ENCODE assay signal across 33 mouse cellular contexts in genomic region chr3:53454984-53455383, GRCm38 (mm10). TPM values are rescaled to one million over a fixed set of nuclear protein-coding genes. Genes with fewer than 3 reads are reported as not detected.
A peak's percentile ranks its signal among the peaks of the same experiment; 100 is the strongest.
DNase-seq lines count a peak whose midpoint lies in the region; ATAC-seq and TF ChIP-seq lines count a peak whose summit lies in the region.
"Had no signal": no experiment of that assay in that cellular context is flagged by ENCODE, and none has a peak within 500 bp of the region (broad histone marks: within the 10 kb centered on the region; RNA-seq: fewer than 3 reads in every experiment).

No protein-coding gene starts in this region.

- H3K36me3 ChIP-seq in intestine, postnatal 0 days (ENCODE audit: control insufficient read depth, insufficient read depth), result peaks cover 73% of the 10 kb centered on the region
- peaks cover 45% of the 10 kb centered on the region for H3K36me3 ChIP-seq in hindbrain, embryonic 16.5 days (ENCODE audit: control insufficient read depth, insufficient read depth, low read length)

- no peak overlapping the region for H3K4me2 ChIP-seq in intestine, postnatal 0 days (replicated peaks; ENCODE audit: low read depth)
- H3K4me2 ChIP-seq in hindbrain, embryonic 16.5 days (ENCODE audit: low read length), result no peak overlapping the region
- H3K4me2 ChIP-seq: embryonic facial prominence, embryonic 15.5 days; forebrain, embryonic 12.5 days; heart, embryonic 12.5 days; hindbrain, embryonic 13.5 days; limb, embryonic 15.5 days; lung, embryonic 14.5 days; midbrain, embryonic 13.5 days had no signal

- peak; percentile 28 for DNase-seq in lung, postnatal 36 days
- no peak for DNase-seq in lung, postnatal 10 days
- DNase-seq in R1 (ENCODE audit: low read depth, low spot score), result peak; percentile 93
- no peak for DNase-seq in right cerebral cortex, postnatal 4 days
- no peak for DNase-seq in frontal cortex, postnatal 25 days (ENCODE audit: low spot score in 2 of 2)
- DNase-seq: adrenal gland, adult 2 months; B cell, adult 2 months; cerebellum, adult 8-10 months; cerebellum, postnatal 25 days; forebrain, postnatal 0 days; gastrocnemius, postnatal 10 days; heart, adult 18-20 months; heart, postnatal 4 days; kidney, adult 8-10 months; kidney, postnatal 10 days; layer of hippocampus, adult 9-11 months; lung, embryonic 14.5 days; spleen, adult 18-20 months had no signal

- peak overlapping the region; percentile 79 for H3K27ac ChIP-seq in intestine, postnatal 0 days (ENCODE audit: low read depth, low read length)
- no peak overlapping the region for H3K27ac ChIP-seq in hindbrain, embryonic 16.5 days (ENCODE audit: low read depth, low read length)
- H3K27ac ChIP-seq: embryonic facial prominence, embryonic 10.5 days; embryonic facial prominence, embryonic 15.5 days; forebrain, embryonic 12.5 days; hindbrain, embryonic 13.5 days; limb, embryonic 10.5 days; limb, embryonic 15.5 days; liver, embryonic 14.5 days; macrophage; midbrain, embryonic 13.5 days had no signal

- peak; percentile 76 for ATAC-seq in intestine, postnatal 0 days
- no peak for ATAC-seq in hindbrain, embryonic 16.5 days
- ATAC-seq: activated CD4-positive, CD25-positive, alpha-beta regulatory T cell, adult 4 months; forebrain, postnatal 0 days; midbrain, embryonic 13.5 days had no signal

- H3K27me3 ChIP-seq in intestine, postnatal 0 days (replicated peaks; ENCODE audit: control insufficient read depth, insufficient read depth, low read length), result no peaks in the 10 kb centered on the region
- H3K27me3 ChIP-seq in hindbrain, embryonic 16.5 days (replicated peaks; ENCODE audit: control insufficient read depth, insufficient read depth, low read length), result no peaks in the 10 kb centered on the region
- H3K27me3 ChIP-seq: embryonic facial prominence, embryonic 15.5 days; forebrain, embryonic 12.5 days; heart, embryonic 12.5 days; hindbrain, embryonic 13.5 days; limb, embryonic 15.5 days; midbrain, embryonic 13.5 days had no signal

- WGBS in intestine, postnatal 0 days, result 37% methylated on average over 7 of the region's 7 CpGs
- WGBS in hindbrain, embryonic 16.5 days, result 94% methylated on average over 7 of the region's 7 CpGs

- H3K9me3 ChIP-seq in intestine, postnatal 0 days (ENCODE audit: control insufficient read depth), result no peaks in the 10 kb centered on the region
- H3K9me3 ChIP-seq in hindbrain, embryonic 16.5 days (ENCODE audit: control insufficient read depth, low read length), result no peaks in the 10 kb centered on the region
- H3K9me3 ChIP-seq: embryonic facial prominence, embryonic 10.5 days; embryonic facial prominence, embryonic 15.5 days; forebrain, embryonic 12.5 days; heart, embryonic 12.5 days; hindbrain, embryonic 13.5 days; limb, embryonic 10.5 days; limb, embryonic 15.5 days; midbrain, embryonic 13.5 days had no signal

- no peak overlapping the region for H3K4me3 ChIP-seq in intestine, postnatal 0 days (ENCODE audit: low read depth, low read length)
- H3K4me3 ChIP-seq in hindbrain, embryonic 16.5 days (ENCODE audit: low read length), result no peak overlapping the region
- H3K4me3 ChIP-seq: embryonic facial prominence, embryonic 10.5 days; embryonic facial prominence, embryonic 15.5 days; forebrain, embryonic 12.5 days; heart, embryonic 12.5 days; hindbrain, embryonic 13.5 days; limb, embryonic 10.5 days; limb, embryonic 15.5 days; midbrain, embryonic 13.5 days had no signal

- no peak for TF ChIP-seq CTCF in intestine, postnatal 0 days (IDR thresholded peaks at IDR 0.05; ENCODE audit: low read depth)

- no peaks in the 10 kb centered on the region for H3K4me1 ChIP-seq in intestine, postnatal 0 days (replicated peaks; ENCODE audit: control insufficient read depth, insufficient read depth, low read length)
- H3K4me1 ChIP-seq in hindbrain, embryonic 16.5 days (ENCODE audit: control insufficient read depth, insufficient read depth, low read depth, low read length), result no peaks in the 10 kb centered on the region
- H3K4me1 ChIP-seq: embryonic facial prominence, embryonic 10.5 days; embryonic facial prominence, embryonic 15.5 days; forebrain, embryonic 12.5 days; heart, embryonic 12.5 days; hindbrain, embryonic 13.5 days; limb, embryonic 10.5 days; limb, embryonic 15.5 days; midbrain, embryonic 13.5 days had no signal

- H3K9ac ChIP-seq in intestine, postnatal 0 days (ENCODE audit: low read depth, low read length), result no peak overlapping the region
- H3K9ac ChIP-seq in hindbrain, embryonic 16.5 days (ENCODE audit: low read depth, low read length), result no peak overlapping the region
- H3K9ac ChIP-seq: embryonic facial prominence, embryonic 15.5 days; forebrain, embryonic 12.5 days; forebrain, postnatal 0 days; heart, embryonic 12.5 days; hindbrain, embryonic 13.5 days; limb, embryonic 15.5 days; liver, embryonic 14.5 days; lung, embryonic 14.5 days; midbrain, embryonic 13.5 days had no signal

RNA-seq across cellular contexts. Expression of gene Nhlrc3, which starts 8.1 kb away (rescaled TPM):
- polyA plus RNA-seq in intestine, postnatal 0 days (2015; fragmentation: Nextera tagmentation; extraction: Ambion mirVana), result 21.0 and 22.8 TPM in 2 replicates
- 8.1 and 9.3 TPM in 2 replicates for polyA plus RNA-seq in hindbrain, embryonic 16.5 days (2015; fragmentation: Nextera tagmentation; extraction: Ambion mirVana)

RNA-seq across cellular contexts. Expression of gene Proser1, which starts 8.5 kb away (rescaled TPM):
- polyA plus RNA-seq in intestine, postnatal 0 days (2015; fragmentation: Nextera tagmentation; extraction: Ambion mirVana), result 8.9 and 9.7 TPM in 2 replicates
- polyA plus RNA-seq in hindbrain, embryonic 16.5 days (2015; fragmentation: Nextera tagmentation; extraction: Ambion mirVana), result 13.5 and 16.1 TPM in 2 replicates

RNA-seq across cellular contexts. Expression of gene Stoml3, which starts 33.5 kb away (rescaled TPM):
- not detected in 2 replicates for polyA plus RNA-seq in intestine, postnatal 0 days (2015; fragmentation: Nextera tagmentation; extraction: Ambion mirVana)
- polyA plus RNA-seq in hindbrain, embryonic 16.5 days (2015; fragmentation: Nextera tagmentation; extraction: Ambion mirVana), result 0.09 TPM in 1 of 2 replicates, not detected in the other
- polyA plus RNA-seq: activated CD4-positive, CD25-positive, alpha-beta regulatory T cell, adult 4 months; adrenal gland, adult 2 months; embryonic facial prominence, embryonic 10.5 days; forebrain, embryonic 12.5 days; heart, embryonic 12.5 days; heart, postnatal 0 days; hindbrain, embryonic 13.5 days; large intestine, adult 2 months; limb, embryonic 10.5 days; liver, embryonic 14.5 days; macrophage; midbrain, embryonic 13.5 days had no signal

Comparison
In these comparisons a context has a peak if more than half of its experiments do, and no peak if none do; other contexts are left out.
1. DNase-seq: peak in lung, postnatal 36 days (single experiment) and R1 (single experiment); none in lung, postnatal 10 days (single experiment), right cerebral cortex, postnatal 4 days (single experiment) and frontal cortex, postnatal 25 days (0 of 2).